Mouse (Mus musculus): Measurements from ENCODE around the gene Mapt. TPM values are rescaled to one million over a fixed set of nuclear protein-coding genes. Genes with fewer than 3 reads are reported as not detected.

Mapt gene
- polyA plus RNA-seq, 2 experiments, result 0.17 to 0.43 TPM

DNA sequence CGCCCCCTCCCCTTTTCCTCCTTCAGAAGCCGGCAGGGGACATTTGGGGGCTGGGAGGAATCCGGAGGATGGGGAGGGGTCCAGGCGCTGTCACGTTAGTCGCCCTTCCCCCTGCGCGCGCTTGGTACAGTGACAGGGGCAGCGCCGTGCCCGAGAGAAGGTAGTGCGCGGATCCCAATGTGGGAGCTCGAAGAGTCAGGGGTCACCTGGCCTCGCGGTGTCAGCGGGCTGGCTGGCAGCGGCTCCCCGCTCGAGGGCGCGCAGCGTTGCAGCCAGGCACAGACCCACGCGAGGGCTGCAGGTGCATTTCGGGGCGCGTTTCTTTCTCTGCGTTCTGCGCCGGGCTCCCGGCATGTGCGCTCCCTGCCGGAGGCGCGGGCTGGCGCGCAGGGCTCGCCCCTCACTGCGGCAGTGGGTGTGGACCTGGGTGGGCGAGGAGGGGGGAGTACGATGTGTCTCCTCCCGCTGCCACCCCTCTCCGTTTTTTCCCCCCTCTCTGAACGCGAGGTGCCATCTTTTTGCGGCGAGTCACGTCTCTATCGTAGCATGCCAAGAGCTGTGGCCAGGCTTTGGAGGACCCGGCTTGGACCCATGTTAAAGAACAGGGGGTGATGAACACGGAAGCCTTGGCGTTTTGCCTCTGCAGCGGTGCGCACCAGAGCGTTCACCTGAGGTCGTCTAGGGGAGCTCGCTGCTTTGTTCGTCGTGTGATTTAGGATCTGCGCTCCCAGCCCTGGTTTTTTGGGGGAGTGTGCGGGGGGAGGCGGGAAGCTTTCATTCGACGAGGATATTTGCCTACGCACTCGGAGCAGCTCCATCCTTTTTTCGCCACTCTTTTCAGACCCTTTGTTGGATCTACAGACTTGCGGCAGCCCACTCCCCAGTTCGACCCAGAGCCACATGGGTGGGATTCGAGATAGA, 1.2 kb downstream of the Mapt start:
- Histone ChIP-seq H3K4me1 (replicated peaks; ENCODE audit: control insufficient read depth in 2 of 2, insufficient read depth in 2 of 2, low read length in 1 of 2) (peaks cover 0 to 3% of the 10 kb centered on the region in 2 experiments; a peak in 1 of 4 replicates), H3K9ac (replicated peaks) (no peak overlapping the region), H3K4me2 (ENCODE audit: low read depth) (peak overlapping the region; percentile 71), H3K27me3 (ENCODE audit: control insufficient read depth, insufficient read depth, low read length) (peaks cover 58% of the 10 kb centered on the region), H3K36me3 (replicated peaks; ENCODE audit: control insufficient read depth, insufficient read depth, low read depth) (no peaks in the 10 kb centered on the region), H3K4me3 (ENCODE audit: insufficient read depth in 1 of 2, low read depth in 2 of 2, low read length in 2 of 2) (peak overlapping the region in 1 of 2 experiments; percentile 27; a peak in 2 of 4 replicates), H3K27ac (no peak overlapping the region), H3K9me3 (ENCODE audit: control insufficient read depth, low read length) (no peaks in the 10 kb centered on the region)
- ATAC-seq (ENCODE audit: insufficient read depth) (no peak), DNase-seq (ENCODE audit: low read depth in 3 of 3, low spot score in 3 of 3) (no peak)
- TF ChIP-seq EP300 (IDR thresholded peaks at IDR 0.05; ENCODE audit: low read depth) (no peak), CTCF (IDR thresholded peaks at IDR 0.05; ENCODE audit: low read depth) (no peak)
- 2% methylated on average over 67 of the region's 72 CpGs for WGBS (ENCODE audit: insufficient replicate concordance)

DNA sequence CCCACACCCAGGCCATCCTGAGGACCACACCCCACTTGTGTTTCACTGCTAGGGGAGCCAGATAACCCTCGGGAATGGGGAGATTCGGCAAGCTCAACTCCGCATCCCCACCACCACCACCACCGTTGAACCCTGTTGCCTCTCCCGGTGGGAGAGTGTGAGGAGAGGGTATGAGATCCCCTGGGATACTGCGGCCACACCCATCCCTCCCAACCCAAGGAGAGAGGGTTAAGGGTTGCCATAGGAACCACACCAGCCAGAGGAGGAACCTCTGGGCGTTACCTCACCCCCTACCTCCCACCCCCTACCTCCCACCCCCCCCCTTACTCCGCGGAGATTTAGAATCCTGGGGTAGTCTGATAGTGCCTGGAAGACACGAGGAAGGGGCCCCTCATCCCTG, 1.9 kb downstream of the Mapt start:
- TF ChIP-seq CTCF (IDR thresholded peaks at IDR 0.05; ENCODE audit: low read depth) (no peak), EP300 (IDR thresholded peaks at IDR 0.05; ENCODE audit: low read depth) (no peak)
- H3K4me1 ChIP-seq (replicated peaks; ENCODE audit: control insufficient read depth in 2 of 2, insufficient read depth in 2 of 2, low read length in 1 of 2), result peaks cover 0 to 3% of the 10 kb centered on the region in 2 experiments; a peak in 1 of 4 replicates
- WGBS (ENCODE audit: insufficient replicate concordance), result under 1% methylated on average over 10 of the region's 10 CpGs
- no peaks in the 10 kb centered on the region for H3K9me3 ChIP-seq (ENCODE audit: control insufficient read depth, low read length)
- no peak for DNase-seq (ENCODE audit: low read depth in 3 of 3, low spot score in 3 of 3)
- H3K27me3 ChIP-seq (ENCODE audit: control insufficient read depth, insufficient read depth, low read length), result peaks cover 58% of the 10 kb centered on the region
- no peak overlapping the region for H3K4me3 ChIP-seq (ENCODE audit: insufficient read depth in 1 of 2, low read depth in 2 of 2, low read length in 2 of 2)
- H3K27ac ChIP-seq, result no peak overlapping the region
- no peaks in the 10 kb centered on the region for H3K36me3 ChIP-seq (replicated peaks; ENCODE audit: control insufficient read depth, insufficient read depth, low read depth)
- no peak for ATAC-seq (ENCODE audit: insufficient read depth)
- H3K9ac ChIP-seq (replicated peaks), result no peak overlapping the region
- no peak overlapping the region for H3K4me2 ChIP-seq (ENCODE audit: low read depth)

DNA sequence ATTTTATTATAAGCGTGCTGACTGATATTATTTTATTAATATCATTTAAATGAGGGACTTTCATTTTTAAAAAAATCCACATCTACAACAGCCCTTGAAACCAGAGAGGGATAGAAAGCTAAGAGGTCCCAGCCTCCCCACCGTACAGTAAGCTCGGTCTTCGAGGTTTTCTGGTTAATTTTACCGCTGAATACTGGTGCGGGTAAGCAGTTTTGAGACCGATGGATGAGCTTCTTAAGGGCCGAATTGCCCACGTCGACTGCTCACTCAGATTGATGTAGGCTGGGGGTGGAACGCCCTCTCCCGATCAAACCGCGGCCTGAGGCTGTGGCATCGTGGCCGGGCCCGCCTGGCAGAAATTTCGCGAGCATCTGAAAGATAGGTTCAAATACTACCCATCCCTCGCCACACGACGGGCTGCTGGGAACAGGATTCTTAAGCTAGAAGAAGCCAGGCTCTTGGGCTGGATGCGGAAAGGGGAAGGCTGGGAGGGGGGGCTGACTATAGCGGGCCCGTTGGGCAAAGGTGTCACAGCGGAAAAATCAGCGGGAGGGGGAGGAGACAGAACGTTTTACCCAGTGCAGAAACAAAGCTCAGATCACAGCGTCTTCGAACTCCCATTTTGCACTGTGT, 2.5 kb downstream of the Mapt start:
- TF ChIP-seq CTCF (IDR thresholded peaks at IDR 0.05; ENCODE audit: low read depth), result no peak
- no peak for TF ChIP-seq EP300 (IDR thresholded peaks at IDR 0.05; ENCODE audit: low read depth)
- H3K4me3 ChIP-seq (ENCODE audit: insufficient read depth in 1 of 2, low read depth in 2 of 2, low read length in 2 of 2), result no peak overlapping the region
- 4% methylated on average over 30 of the region's 30 CpGs for WGBS (ENCODE audit: insufficient replicate concordance)
- no peak for DNase-seq (ENCODE audit: low read depth in 3 of 3, low spot score in 3 of 3)
- H3K36me3 ChIP-seq (replicated peaks; ENCODE audit: control insufficient read depth, insufficient read depth, low read depth), result no peaks in the 10 kb centered on the region
- no peaks in the 10 kb centered on the region for H3K9me3 ChIP-seq (ENCODE audit: control insufficient read depth, low read length)
- H3K27ac ChIP-seq, result no peak overlapping the region
- peaks cover 0 to 3% of the 10 kb centered on the region in 2 experiments; a peak in 1 of 4 replicates for H3K4me1 ChIP-seq (replicated peaks; ENCODE audit: control insufficient read depth in 2 of 2, insufficient read depth in 2 of 2, low read length in 1 of 2)
- no peak for ATAC-seq (ENCODE audit: insufficient read depth)
- H3K9ac ChIP-seq (replicated peaks), result no peak overlapping the region
- no peak overlapping the region for H3K4me2 ChIP-seq (ENCODE audit: low read depth)
- peaks cover 58% of the 10 kb centered on the region for H3K27me3 ChIP-seq (ENCODE audit: control insufficient read depth, insufficient read depth, low read length)

GRCm38 (mm10) chr11:104234680-104235079, 3.5 kb downstream of the Mapt start:
- no peaks in the 10 kb centered on the region for H3K36me3 ChIP-seq (replicated peaks; ENCODE audit: control insufficient read depth, insufficient read depth, low read depth)
- ATAC-seq (ENCODE audit: insufficient read depth) (no peak), DNase-seq (ENCODE audit: low read depth in 3 of 3, low spot score in 3 of 3) (no peak)
- H3K4me1 ChIP-seq (replicated peaks; ENCODE audit: control insufficient read depth in 2 of 2, insufficient read depth in 2 of 2, low read length in 1 of 2), result peaks cover 0 to 3% of the 10 kb centered on the region in 2 experiments; a peak in 1 of 4 replicates
- WGBS (ENCODE audit: insufficient replicate concordance), result 31% methylated on average over 6 of the region's 6 CpGs
- no peak overlapping the region for H3K4me2 ChIP-seq (ENCODE audit: low read depth)
- H3K9me3 ChIP-seq (ENCODE audit: control insufficient read depth, low read length), result no peaks in the 10 kb centered on the region
- peaks cover 58% of the 10 kb centered on the region for H3K27me3 ChIP-seq (ENCODE audit: control insufficient read depth, insufficient read depth, low read length)
- H3K4me3 ChIP-seq (ENCODE audit: insufficient read depth in 1 of 2, low read depth in 2 of 2, low read length in 2 of 2), result no peak overlapping the region
- H3K9ac ChIP-seq (replicated peaks), result no peak overlapping the region
- H3K27ac ChIP-seq, result no peak overlapping the region
- no peak for TF ChIP-seq EP300 (IDR thresholded peaks at IDR 0.05; ENCODE audit: low read depth)
- no peak for TF ChIP-seq CTCF (IDR thresholded peaks at IDR 0.05; ENCODE audit: low read depth)

DNA sequence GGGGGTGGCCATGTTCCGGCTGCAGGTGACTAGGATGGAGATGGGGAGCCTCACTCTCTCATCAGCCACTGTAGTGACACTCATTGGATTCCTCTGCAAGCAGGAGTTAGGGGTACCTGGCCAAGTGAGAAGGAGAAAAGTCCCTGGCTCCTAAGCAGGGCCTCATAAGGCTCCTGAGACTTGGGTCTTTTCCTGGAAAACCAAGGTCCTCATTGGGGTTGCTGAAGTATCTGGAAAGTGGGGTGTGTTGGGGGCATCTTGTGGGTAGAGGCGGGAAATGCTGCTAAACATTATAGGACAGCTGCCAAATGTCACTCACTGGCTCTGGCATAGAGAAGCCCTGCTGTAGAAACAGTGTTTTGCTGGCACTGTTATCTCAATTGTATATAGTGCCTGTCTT, 4.7 kb downstream of the Mapt start:
- TF ChIP-seq EP300 (IDR thresholded peaks at IDR 0.05; ENCODE audit: low read depth) (no peak), CTCF (IDR thresholded peaks at IDR 0.05; ENCODE audit: low read depth) (no peak)
- H3K4me2 ChIP-seq (ENCODE audit: low read depth), result no peak overlapping the region
- no peaks in the 10 kb centered on the region for H3K9me3 ChIP-seq (ENCODE audit: control insufficient read depth, low read length)
- no peak overlapping the region for H3K9ac ChIP-seq (replicated peaks)
- H3K4me1 ChIP-seq (replicated peaks; ENCODE audit: control insufficient read depth in 2 of 2, insufficient read depth in 2 of 2, low read length in 1 of 2), result no peaks in the 10 kb centered on the region
- H3K27ac ChIP-seq, result no peak overlapping the region
- no peak for ATAC-seq (ENCODE audit: insufficient read depth)
- 48% methylated on average over 2 of the region's 2 CpGs for WGBS (ENCODE audit: insufficient replicate concordance)
- DNase-seq (ENCODE audit: low read depth in 3 of 3, low spot score in 3 of 3), result no peak
- peaks cover 53% of the 10 kb centered on the region for H3K27me3 ChIP-seq (ENCODE audit: control insufficient read depth, insufficient read depth, low read length)
- H3K4me3 ChIP-seq (ENCODE audit: insufficient read depth in 1 of 2, low read depth in 2 of 2, low read length in 2 of 2), result no peak overlapping the region
- no peaks in the 10 kb centered on the region for H3K36me3 ChIP-seq (replicated peaks; ENCODE audit: control insufficient read depth, insufficient read depth, low read depth)

Data from liver, embryonic 14.5 days (tissue).